Mouse (Mus musculus) left cerebral cortex, postnatal 25 days (tissue): Measurements from ENCODE around the gene Ssrp1. TPM values are rescaled to one million over a fixed set of nuclear protein-coding genes. Genes with fewer than 3 reads are reported as not detected.

ENCODE experiments used
- DNase-seq, 2 experiments: peaks; one replicate each; pipeline ENCODE4 v3.0.0; 2022; ENCODE audit warnings: low spot score in 2 of 2, mixed read lengths in 1 of 2
- intact Hi-C: fragments of 180-260 bp; cut with DNase I; formaldehyde crosslinking; loops from one replicate; pipeline ENCODE4 v1.15.1; 2025
- total RNA-seq, 2 experiments: library from RNA; stranded (reverse); gene quantifications; 2 replicates each; pipeline ENCODE4 v1.2.3; 2021

The Ssrp1 gene
- total RNA-seq, 2 experiments from 2014 or later, result 93.4 to 99.9 TPM

DNA sequence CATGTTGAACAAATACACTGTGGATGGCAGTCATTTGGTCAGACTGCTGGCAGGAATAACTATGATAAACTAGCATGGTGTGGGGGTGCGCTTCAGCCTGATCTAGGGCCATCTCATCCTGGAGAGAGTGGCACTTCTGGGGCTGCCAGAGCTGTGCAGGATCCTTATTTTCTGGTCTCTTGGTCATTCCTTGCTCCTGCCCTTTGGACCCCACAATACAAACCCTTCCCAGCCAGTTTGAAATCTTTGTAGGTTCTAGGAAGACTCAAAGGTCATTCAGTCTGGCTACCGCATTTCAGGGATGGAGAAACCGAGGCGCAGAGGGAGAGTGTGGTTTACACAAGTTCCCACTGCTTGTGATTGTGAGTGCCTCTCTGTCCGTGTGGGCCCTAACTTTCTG lies 29.9 kb downstream of the Ssrp1 start:
- intact Hi-C loops, result no loop called here
- DNase-seq, result no peak

DNA sequence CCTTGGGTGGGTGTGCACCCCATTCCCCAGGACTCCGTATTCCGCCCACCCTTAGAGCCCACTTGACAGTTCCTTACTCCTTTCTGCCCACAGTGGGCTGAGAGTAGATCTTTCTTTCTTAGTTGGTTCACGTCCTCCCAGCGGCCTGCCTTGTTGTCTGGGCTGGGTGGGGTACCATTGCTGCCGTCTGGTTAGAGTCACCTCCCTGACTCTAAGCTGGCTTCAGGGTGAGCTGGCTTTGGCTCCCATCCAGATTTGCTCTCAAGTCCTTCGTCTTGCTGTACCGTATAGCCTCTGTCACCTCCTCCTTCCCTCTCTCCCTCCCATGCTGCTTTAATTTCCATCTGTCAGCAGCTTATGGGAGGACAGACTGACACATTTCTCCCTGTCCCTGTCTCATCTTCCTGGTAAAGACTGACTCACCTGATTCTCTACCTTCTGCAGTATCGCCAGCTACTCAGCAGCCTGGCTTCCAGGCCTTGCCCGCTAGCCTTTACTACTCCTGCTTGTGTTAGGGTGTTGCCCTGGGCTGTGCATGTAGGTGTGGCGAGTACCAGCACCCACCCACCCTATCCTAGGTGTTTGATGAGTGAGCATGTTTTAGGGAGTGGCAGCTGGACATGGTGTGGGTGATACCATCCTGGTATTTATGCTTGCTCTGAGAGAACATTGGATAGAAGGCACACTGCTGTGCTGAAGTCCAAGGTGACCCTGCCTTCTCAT lies 31.0 kb downstream of the Ssrp1 start:
- intact Hi-C loops, result no loop called here
- peak in 1 of 2 experiments; percentile 39 for DNase-seq

DNA sequence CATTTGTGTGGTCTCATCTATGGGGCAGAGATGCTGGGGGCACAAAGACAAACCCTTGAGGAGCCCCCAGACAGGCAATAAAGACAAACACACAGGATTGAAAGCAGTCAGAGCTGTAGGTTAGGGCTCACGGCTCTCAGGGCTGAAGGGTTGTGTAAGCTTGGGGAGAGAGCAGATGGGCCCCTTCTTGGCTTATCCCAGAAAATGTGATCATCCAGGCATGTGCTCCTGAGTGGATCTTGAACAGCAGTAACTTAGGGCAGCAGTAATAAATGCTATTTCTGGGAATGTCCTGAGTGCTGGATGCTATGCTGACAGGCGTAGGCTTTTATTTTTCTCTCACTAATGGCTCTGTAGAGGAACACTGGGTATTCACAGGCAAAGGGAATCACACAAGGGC lies 31.6 kb downstream of the Ssrp1 start:
- no peak for DNase-seq
- intact Hi-C loops, result no loop called here

DNA sequence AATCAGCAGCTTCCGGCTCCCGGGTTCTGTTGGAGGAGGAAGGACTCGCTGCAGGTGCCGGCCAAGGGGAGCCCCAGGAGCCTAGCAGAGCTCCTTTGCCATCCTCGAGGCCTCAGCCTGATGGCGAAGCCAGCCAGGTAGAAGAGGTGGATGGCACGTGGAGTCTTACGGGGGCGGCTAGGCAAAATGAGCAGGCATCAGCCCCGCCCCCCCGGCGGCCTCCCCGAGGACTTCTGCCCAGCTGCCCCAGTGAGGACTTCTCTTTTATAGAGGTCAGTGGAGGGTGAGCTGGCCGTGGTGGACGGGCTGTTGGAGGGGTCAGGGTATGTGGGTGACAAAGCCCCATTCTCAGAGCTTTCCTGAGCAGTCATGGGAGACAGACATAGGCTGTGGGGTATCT lies 33.1 kb downstream of the Ssrp1 start:
- intact Hi-C loops, result no loop called here

DNA sequence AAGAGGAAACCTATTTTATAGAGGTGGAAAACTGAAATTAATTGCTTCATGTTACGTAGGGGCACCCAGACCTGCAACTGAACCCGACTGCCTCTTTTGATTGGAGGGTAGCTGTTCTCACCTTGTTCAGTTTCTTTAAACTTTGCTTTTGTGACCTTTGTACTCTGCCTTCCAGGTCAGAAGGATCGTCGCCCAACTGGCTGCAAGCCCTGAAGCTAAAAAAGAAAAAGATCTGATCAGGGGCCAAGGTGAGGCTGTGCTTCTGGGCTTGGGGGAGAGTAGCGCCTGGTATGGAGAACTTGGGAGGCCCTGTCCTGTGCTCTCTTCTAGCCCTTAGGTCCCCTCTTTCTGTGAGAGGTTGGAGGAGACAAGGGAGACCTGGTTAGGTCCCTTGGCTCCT lies 34.9 kb downstream of the Ssrp1 start:
- intact Hi-C loops, result no loop called here
- DNase-seq, result no peak

More for the DNA sequence above, 33.1 kb downstream of the Ssrp1 start:
- DNase-seq, result no peak

DNA sequence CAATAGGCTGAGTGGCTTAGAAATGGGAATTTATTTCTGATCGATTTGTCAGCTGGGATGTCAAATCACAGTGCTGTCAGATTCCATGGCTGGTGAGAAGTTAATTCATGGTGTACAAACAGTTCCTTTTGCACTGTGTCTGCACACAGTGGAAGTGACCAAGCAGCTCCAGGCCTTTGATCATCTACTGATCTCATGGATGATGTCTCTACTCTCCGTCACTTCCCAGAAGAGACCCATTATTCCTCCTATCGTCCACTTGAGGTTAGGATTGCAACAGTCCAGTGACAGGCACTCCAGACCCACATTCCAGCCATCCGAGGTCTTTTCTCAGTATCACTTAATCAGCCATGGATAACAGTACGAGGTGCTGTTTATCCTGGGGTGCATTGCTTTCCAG lies 36.7 kb downstream of the Ssrp1 start:
- intact Hi-C loops, result no loop called here

DNA sequence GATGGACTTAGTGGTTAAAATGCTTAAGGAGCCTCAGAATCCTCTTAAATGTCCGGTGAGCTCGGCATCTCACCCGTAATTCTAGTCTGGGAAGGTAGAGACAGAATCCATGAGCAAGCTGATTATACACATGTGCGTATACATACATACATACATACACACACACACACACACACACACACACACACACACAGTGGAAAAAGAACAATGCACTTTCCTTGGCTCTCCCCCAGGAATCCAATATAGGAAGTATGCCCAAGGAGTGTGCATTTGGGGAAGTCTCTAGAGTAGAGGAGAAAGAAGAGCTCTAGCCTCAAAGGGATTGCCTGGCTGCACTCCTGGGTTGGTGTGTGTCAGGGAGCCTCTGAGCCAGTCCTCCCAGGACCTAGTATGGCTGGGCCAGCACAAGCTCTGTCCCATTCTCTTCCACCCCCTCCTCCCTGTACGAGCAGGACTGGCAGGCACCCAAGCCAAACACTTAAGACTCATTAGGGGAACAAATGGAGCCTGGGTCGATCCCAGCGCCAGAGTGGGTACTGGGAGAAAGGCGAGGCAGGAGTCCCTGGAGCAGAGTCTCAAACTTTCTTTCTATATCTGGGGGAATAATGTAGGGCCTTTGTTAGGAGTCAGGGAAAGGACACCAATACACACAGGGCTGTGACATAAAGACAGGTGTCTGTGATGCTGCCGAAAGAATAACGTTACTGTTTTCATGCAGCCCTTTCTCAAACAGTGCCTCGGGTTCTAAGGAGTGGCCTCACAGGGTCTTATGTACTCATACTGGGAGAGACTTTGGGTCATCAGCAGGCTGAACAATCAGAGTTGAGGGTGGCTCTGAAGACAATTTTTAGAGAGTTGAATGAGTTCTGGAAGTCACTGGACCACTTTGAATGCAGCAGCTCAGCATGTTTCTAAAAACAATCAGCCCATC lies 51.9 kb downstream of the Ssrp1 start:
- no peak for DNase-seq
- intact Hi-C loops, result no loop called here

More for the DNA sequence above, 36.7 kb downstream of the Ssrp1 start:
- DNase-seq, result no peak

DNA sequence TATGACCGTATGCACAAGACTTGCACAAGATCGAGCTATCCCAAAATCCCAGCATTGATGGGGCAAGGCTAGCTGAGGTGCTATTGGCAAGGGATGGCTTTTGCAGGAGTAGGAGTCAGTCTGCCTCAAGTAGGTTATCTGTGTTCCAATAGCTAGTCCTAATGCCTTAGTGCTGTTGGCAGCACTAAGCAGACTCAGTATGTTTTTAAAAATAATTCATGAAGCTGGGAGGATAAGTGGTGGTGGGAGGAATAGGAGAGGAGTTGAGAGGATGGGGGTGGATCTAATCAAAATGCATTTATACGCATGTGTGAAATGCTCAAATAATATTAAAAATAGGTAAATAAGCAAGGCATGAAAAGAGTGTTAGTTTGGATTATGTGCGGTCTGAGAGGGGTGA lies 54.3 kb downstream of the Ssrp1 start:
- no peak for DNase-seq
- intact Hi-C loops, result no loop called here

DNA sequence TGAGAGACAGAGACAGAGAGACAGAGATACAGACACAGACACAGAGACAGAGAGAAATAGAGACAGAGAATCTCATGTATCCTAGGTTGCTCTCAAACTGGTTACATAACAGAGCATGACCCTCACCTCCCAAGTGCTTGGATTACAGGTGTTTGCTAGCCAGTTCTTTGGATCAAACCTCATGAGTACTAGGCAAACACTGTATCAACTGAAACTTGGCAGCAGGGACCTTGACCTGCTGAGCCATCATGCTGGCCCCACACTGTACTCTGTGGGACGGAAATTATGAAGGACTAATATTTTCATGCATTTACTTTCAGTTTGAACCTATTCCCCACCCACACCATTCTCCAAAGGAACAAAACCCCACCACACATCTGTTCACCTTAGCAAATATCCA lies 56.3 kb downstream of the Ssrp1 start:
- intact Hi-C loops, result no loop called here

DNA sequence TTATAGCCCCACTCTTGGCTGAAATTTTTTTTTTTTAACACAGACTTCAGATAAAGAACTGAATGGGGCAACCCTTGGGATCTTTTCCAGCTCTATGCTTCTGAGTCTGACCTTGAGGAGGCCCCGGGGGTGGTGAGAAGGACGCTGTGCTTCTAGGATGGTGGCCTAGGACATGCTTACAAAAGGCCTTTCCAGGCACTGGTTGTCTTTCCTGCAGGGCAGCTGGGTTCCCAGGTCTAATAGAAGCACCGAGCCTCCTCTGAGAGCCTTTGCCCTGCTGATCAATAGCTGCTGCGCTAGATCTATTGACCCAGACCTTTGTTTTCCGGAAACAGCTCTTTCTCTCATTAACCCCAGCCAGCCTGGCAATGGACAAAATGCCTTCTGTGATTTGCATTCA lies 58.9 kb downstream of the Ssrp1 start:
- intact Hi-C loops, result no loop called here
- DNase-seq, result no peak

More for the DNA sequence above, 56.3 kb downstream of the Ssrp1 start:
- DNase-seq, result no peak

Other genes starting within 250 kb of the Ssrp1 start
- 1 to 10 TPM; 5.6 to 8.1 TPM for gene Ube2l6, start 238.4 kb upstream of the Ssrp1 start, total RNA-seq
- gene Smtnl1, start 214.6 kb upstream of the Ssrp1 start, total RNA-seq, result not detected
- gene Timm10, start 210.2 kb upstream of the Ssrp1 start, total RNA-seq, result 10 to 100 TPM; 48.1 to 59.6 TPM
- gene Slc43a1, start 198.4 kb upstream of the Ssrp1 start, total RNA-seq, result under 1 TPM; 0.18 to 0.69 TPM
- gene Rtn4rl2, start 150.5 kb upstream of the Ssrp1 start, total RNA-seq, result 100 to 1,000 TPM in 1 of 2 experiments, 10 to 100 TPM in 1; 87.6 to 102 TPM
- gene Slc43a3, start 100.7 kb upstream of the Ssrp1 start, total RNA-seq, result under 1 TPM; 0.41 to 0.53 TPM
- gene Prg2, start 56.8 kb upstream of the Ssrp1 start, total RNA-seq, result not detected
- not detected for gene Prg3, start 49.0 kb upstream of the Ssrp1 start, total RNA-seq
- gene P2rx3, start 228 bp downstream of the Ssrp1 start, total RNA-seq, result 1 to 10 TPM; 2.2 to 2.3 TPM
- gene Tnks1bp1, start 10.8 kb downstream of the Ssrp1 start, total RNA-seq, result 100 to 1,000 TPM; 112 to 123 TPM
- gene Aplnr, start 99.0 kb downstream of the Ssrp1 start, total RNA-seq, result 1 to 10 TPM; 1.9 to 2.0 TPM
- 10 to 100 TPM; 29.3 to 34.9 TPM for gene Lrrc55, start 160.0 kb downstream of the Ssrp1 start, total RNA-seq